ENCODE assay signal across 9 mouse cellular contexts in genomic region chr16:32672861-32673560, GRCm38 (mm10). TPM values are rescaled to one million over a fixed set of nuclear protein-coding genes. Genes with fewer than 3 reads are reported as not detected.
DNase-seq lines count a peak whose midpoint lies in the region; ATAC-seq and TF ChIP-seq lines count a peak whose summit lies in the region.
"Had no signal": no experiment of that assay in that cellular context is flagged by ENCODE, and none has a peak within 500 bp of the region (broad histone marks: within the 10 kb centered on the region; RNA-seq: fewer than 3 reads in every experiment).

No protein-coding gene starts in this region.

- H3K27ac ChIP-seq in gastrocnemius, adult 2 months: peak overlapping the region; percentile 97
- H3K27ac ChIP-seq in midbrain, postnatal 0 days (ENCODE audit: low read depth, low read length): no peak overlapping the region
- H3K27ac ChIP-seq: neural tube, embryonic 13.5 days had no signal

- 84% methylated on average over 13 of the region's 13 CpGs for WGBS in midbrain, postnatal 0 days

- H3K4me3 ChIP-seq in gastrocnemius, adult 2 months: peak overlapping the region; percentile 59
- H3K4me3 ChIP-seq in midbrain, postnatal 0 days (ENCODE audit: low read depth, low read length): no peak overlapping the region
- H3K4me3 ChIP-seq: neural tube, embryonic 13.5 days had no signal

- no peaks in the 10 kb centered on the region for H3K9me3 ChIP-seq in midbrain, postnatal 0 days (ENCODE audit: low read length)
- H3K9me3 ChIP-seq: neural tube, embryonic 13.5 days had no signal

- H3K36me3 ChIP-seq in midbrain, postnatal 0 days (ENCODE audit: insufficient read depth, low read length): peaks cover 82% of the 10 kb centered on the region

- H3K4me1 ChIP-seq in midbrain, postnatal 0 days (ENCODE audit: insufficient read depth, low read length): no peaks in the 10 kb centered on the region

- DNase-seq in gastrocnemius, adult 2 months: peak; percentile 78
- DNase-seq in gastrocnemius, postnatal 36 days: no peak
- peak; percentile 62 for DNase-seq in testis, postnatal 10 days (ENCODE audit: low spot score)
- no peak for DNase-seq in testis, postnatal 14 days (ENCODE audit: low spot score)
- peak; percentile 63 for DNase-seq in kidney, postnatal 14 days
- no peak for DNase-seq in cerebellum, adult 11 months
- no peak for DNase-seq in left cerebral cortex, postnatal 4 days
- no peak for DNase-seq in midbrain, postnatal 0 days (ENCODE audit: low spot score)

- intact Hi-C loops in gastrocnemius, adult 2 months (cut with DNase I): no loop called here
- intact Hi-C loops in gastrocnemius, postnatal 36 days (cut with DNase I): no loop called here
- intact Hi-C loops in left cerebral cortex, postnatal 4 days (cut with DNase I): no loop called here

- H3K4me2 ChIP-seq in midbrain, postnatal 0 days (ENCODE audit: low read depth, low read length, poor library complexity, severe bottlenecking): no peak overlapping the region
- H3K4me2 ChIP-seq: neural tube, embryonic 13.5 days had no signal

- no peak for ATAC-seq in midbrain, postnatal 0 days (ENCODE audit: low FRiP score)

- no peaks in the 10 kb centered on the region for H3K27me3 ChIP-seq in midbrain, postnatal 0 days (ENCODE audit: insufficient read depth, low read length)
- H3K27me3 ChIP-seq: neural tube, embryonic 13.5 days had no signal

- H3K9ac ChIP-seq in midbrain, postnatal 0 days (replicated peaks; ENCODE audit: low read length, poor library complexity, severe bottlenecking): no peak overlapping the region
- H3K9ac ChIP-seq: neural tube, embryonic 13.5 days had no signal

- TF ChIP-seq CTCF in gastrocnemius, adult 2 months (IDR thresholded peaks at IDR 0.05): no peak
- no peak for TF ChIP-seq CTCF in midbrain, postnatal 0 days (IDR thresholded peaks at IDR 0.05)

RNA-seq across cellular contexts. Expression of gene Tnk2, which starts 29.3 kb away (rescaled TPM):
- 10 to 100 TPM; 48.4 to 54.4 TPM for total RNA-seq in gastrocnemius, adult 2 months (2021)
- total RNA-seq in gastrocnemius, postnatal 36 days (2021): 10 to 100 TPM; 40.0 to 44.8 TPM
- total RNA-seq in left cerebral cortex, postnatal 4 days (2021): 10 to 100 TPM; 84.7 to 99.6 TPM
- total RNA-seq in midbrain, postnatal 0 days (2014; rRNA removed): 69.1 and 81.7 TPM in 2 replicates
- 15.7 and 16.5 TPM in 2 replicates for polyA plus RNA-seq in midbrain, postnatal 0 days (2015; fragmentation: Nextera tagmentation; extraction: Ambion mirVana)

Comparison
In these comparisons a context has a peak if more than half of its experiments do, and no peak if none do; other contexts are left out.
1. DNase-seq: peak in gastrocnemius, adult 2 months (single experiment), testis, postnatal 10 days (single experiment) and kidney, postnatal 14 days (single experiment); none in gastrocnemius, postnatal 36 days (0 of 2), testis, postnatal 14 days (single experiment), cerebellum, adult 11 months (single experiment), left cerebral cortex, postnatal 4 days (single experiment) and midbrain, postnatal 0 days (single experiment).